Mouse (Mus musculus): Measurements from ENCODE around the gene Olfr266. TPM values are rescaled to one million over a fixed set of nuclear protein-coding genes. Genes with fewer than 3 reads are reported as not detected.

Gene Olfr266
- not detected in 4 replicates for total RNA-seq (2023)

GRCm38 (mm10) chr3:106826187-106826586 lies at the start of gene Olfr266:
TSS of gene Olfr266 (minus strand) at chr3:106826287.

GRCm38 (mm10) chr3:106789930-106790329 lies 36.2 kb downstream of the Olfr266 start, which contains the start of gene Cd53:
TSS of gene Cd53 (minus strand) at chr3:106790149.

Other genes starting within 250 kb of the Olfr266 start
- 56.1 to 66.2 TPM (median 63.5 TPM) in 4 replicates for gene Lrif1, start 141.3 kb downstream of the Olfr266 start, total RNA-seq (2023)
- gene Cd53, start 36.1 kb downstream of the Olfr266 start, total RNA-seq (2023): 496 to 545 TPM (median 519 TPM) in 4 replicates
- 42.9 to 51.2 TPM (median 47.9 TPM) in 4 replicates for gene Kcna3, start 209.9 kb upstream of the Olfr266 start, total RNA-seq (2023)